Mouse (Mus musculus) stomach, postnatal 0 days (tissue): ENCODE data around the gene Arhgap1. TPM values are rescaled to one million over a fixed set of nuclear protein-coding genes. Genes with fewer than 3 reads are reported as not detected.
A peak's percentile ranks its signal among the peaks of the same experiment; 100 is the strongest.

ENCODE experiments used
- ATAC-seq: fragments of 200-750 bp; cut with Nextera tagmentation; 2 replicates; pipeline ENCODE4 v1.8.0; 2017; ENCODE audit not compliant: low FRiP score, low TSS enrichment
- DNase-seq: peaks from one replicate; pipeline ENCODE4 v3.0.0-alpha.2; 2016; ENCODE audit warnings: low spot score
- H3K27ac ChIP-seq: fragments of 300-500 bp; sonication (generic); replicated peaks from 2 replicates; pipeline ENCODE4 v1.5.1; 2014; ENCODE audit warnings: mild to moderate bottlenecking, control low read depth
- H3K27me3 ChIP-seq: fragments of 300-500 bp; sonication (generic); 2 replicates; pipeline ENCODE4 v1.6.1; 2014; ENCODE audit warnings: low read length; ENCODE audit not compliant: control insufficient read depth, insufficient read depth
- H3K36me3 ChIP-seq: fragments of 300-500 bp; sonication (generic); 2 replicates; pipeline ENCODE4 v1.6.1; 2014; ENCODE audit warnings: low read length, mixed read lengths; ENCODE audit not compliant: control insufficient read depth, insufficient read depth
- H3K4me1 ChIP-seq: fragments of 300-500 bp; sonication (generic); replicated peaks from 2 replicates; pipeline ENCODE4 v1.6.1; 2014; ENCODE audit warnings: antibody characterized with exemption; ENCODE audit not compliant: control insufficient read depth, insufficient read depth
- H3K4me2 ChIP-seq: fragments of 300-500 bp; sonication (generic); replicated peaks from 2 replicates; pipeline ENCODE4 v1.6.1; 2014; ENCODE audit warnings: low read depth, mild to moderate bottlenecking, control low read depth, moderate library complexity
- H3K4me3 ChIP-seq: fragments of 300-500 bp; sonication (generic); 2 replicates; pipeline ENCODE4 v1.5.1; 2014; ENCODE audit warnings: low read depth, low read length, control low read depth
- H3K9ac ChIP-seq: fragments of 300-500 bp; sonication (generic); 2 replicates; pipeline ENCODE4 v1.6.1; 2014; ENCODE audit warnings: mild to moderate bottlenecking, low read length, control low read depth, mixed read lengths
- H3K9me3 ChIP-seq: fragments of 300-500 bp; sonication (generic); 2 replicates; pipeline ENCODE4 v1.6.1; 2016; ENCODE audit warnings: low read length; ENCODE audit not compliant: control insufficient read depth
- CTCF ChIP-seq: IDR thresholded peaks from 2 replicates; pipeline ENCODE4 v1.5.1; 2016; ENCODE audit warnings: antibody characterized with exemption, low read depth, mild to moderate bottlenecking, moderate library complexity
- EP300 ChIP-seq: optimal IDR thresholded peaks from 2 replicates; pipeline ENCODE3; 2016; ENCODE audit warnings: antibody characterized with exemption
- WGBS: fragments of 180-500 bp; shearing (Covaris S2); extraction: QIAGEN DNeasy Blood & Tissue Kit; methylation state at CpG from one replicate; pipeline ENCODE4 v1.1.7; 2014; 5-methylcytosine and 5-hydroxymethylcytosine counted together
- polyA plus RNA-seq: library from polyadenylated mRNA; unstranded; fragments of >200 nt; fragmentation: Nextera tagmentation; extraction: Ambion mirVana; gene quantifications from 2 replicates; pipeline ENCODE4 v1.2.1, GENCODE M21; 2015

The Arhgap1 gene
- polyA plus RNA-seq, 1 experiment from 2014 or later: 98.9 TPM

- WGBS: 98% methylated on average over 8 of the region's 8 CpGs
- Histone ChIP-seq H3K27me3 (no peaks in the 10 kb centered on the region), H3K4me1 (no peaks in the 10 kb centered on the region), H3K4me2 (no peak overlapping the region), H3K9ac (no peak overlapping the region), H3K36me3 (peaks cover 43% of the 10 kb centered on the region), H3K4me3 (no peak overlapping the region), H3K27ac (no peak overlapping the region), H3K9me3 (no peaks in the 10 kb centered on the region)
- DNase-seq (no peak), ATAC-seq (no peak)
- no peak for TF ChIP-seq EP300
- no peak for TF ChIP-seq CTCF
These were observed 10.0 kb downstream of the Arhgap1 start for GRCm38 (mm10) chr2:91659657-91660056.

- no peak overlapping the region for H3K9ac ChIP-seq
- no peak overlapping the region for H3K27ac ChIP-seq
- no peaks in the 10 kb centered on the region for H3K27me3 ChIP-seq
- ATAC-seq: no peak
- no peak for DNase-seq
- WGBS: 92% methylated on average over 6 of the region's 6 CpGs
- no peaks in the 10 kb centered on the region for H3K9me3 ChIP-seq
- no peak overlapping the region for H3K4me3 ChIP-seq
- no peaks in the 10 kb centered on the region for H3K4me1 ChIP-seq
- TF ChIP-seq EP300 (no peak), CTCF (no peak)
- peaks cover 41% of the 10 kb centered on the region for H3K36me3 ChIP-seq
- no peak overlapping the region for H3K4me2 ChIP-seq
These were observed 11.3 kb downstream of the Arhgap1 start for GRCm38 (mm10) chr2:91660981-91661380.

GRCm38 (mm10) chr2:91664780-91665179 lies 15.1 kb downstream of the Arhgap1 start:
- ATAC-seq (no peak), DNase-seq (no peak)
- Histone ChIP-seq H3K4me2 (no peak overlapping the region), H3K4me1 (no peaks in the 10 kb centered on the region), H3K27ac (no peak overlapping the region), H3K36me3 (peaks cover 42% of the 10 kb centered on the region), H3K9ac (no peak overlapping the region), H3K27me3 (no peaks in the 10 kb centered on the region), H3K4me3 (no peak overlapping the region), H3K9me3 (no peaks in the 10 kb centered on the region)
- TF ChIP-seq CTCF (no peak), EP300 (no peak)

GRCm38 (mm10) chr2:91666386-91666910 lies 16.8 kb downstream of the Arhgap1 start:
- no peaks in the 10 kb centered on the region for H3K4me1 ChIP-seq
- H3K27ac ChIP-seq: no peak overlapping the region
- H3K4me2 ChIP-seq: no peak overlapping the region
- H3K9me3 ChIP-seq: no peaks in the 10 kb centered on the region
- no peak overlapping the region for H3K9ac ChIP-seq
- TF ChIP-seq EP300 (no peak), CTCF (no peak)
- H3K36me3 ChIP-seq: peaks cover 51% of the 10 kb centered on the region
- H3K27me3 ChIP-seq: no peaks in the 10 kb centered on the region
- H3K4me3 ChIP-seq: no peak overlapping the region
- ATAC-seq: no peak
- WGBS: 90% methylated on average over 6 of the region's 6 CpGs
- DNase-seq: no peak

GRCm38 (mm10) chr2:91667747-91668146 lies 18.1 kb downstream of the Arhgap1 start:
- Histone ChIP-seq H3K9me3 (no peaks in the 10 kb centered on the region), H3K27me3 (no peaks in the 10 kb centered on the region), H3K4me1 (no peaks in the 10 kb centered on the region), H3K36me3 (peaks cover 53% of the 10 kb centered on the region), H3K4me2 (no peak overlapping the region), H3K27ac (no peak overlapping the region), H3K4me3 (no peak overlapping the region), H3K9ac (no peak overlapping the region)
- ATAC-seq: peak; percentile 48
- DNase-seq: peak; percentile 54
- 54% methylated on average over 2 of the region's 2 CpGs for WGBS
- TF ChIP-seq EP300 (no peak), CTCF (no peak)

- Histone ChIP-seq H3K4me3 (no peak overlapping the region), H3K4me2 (no peak overlapping the region), H3K9me3 (no peaks in the 10 kb centered on the region), H3K9ac (no peak overlapping the region), H3K27me3 (no peaks in the 10 kb centered on the region), H3K36me3 (peaks cover 42% of the 10 kb centered on the region), H3K4me1 (no peaks in the 10 kb centered on the region), H3K27ac (no peak overlapping the region)
- DNase-seq (no peak), ATAC-seq (no peak)
- TF ChIP-seq EP300: no peak
- no peak for TF ChIP-seq CTCF
- WGBS: 92% methylated on average over 8 of the region's 8 CpGs
These were observed 19.7 kb downstream of the Arhgap1 start for GRCm38 (mm10) chr2:91669326-91669725.
